Mouse (Mus musculus): Measurements from ENCODE around the gene Gstm5.

- TF ChIP-seq FLI1 (IDR thresholded peaks at IDR 0.05; ENCODE audit: low read length) (no peak), GATA1 (IDR thresholded peaks at IDR 0.05; ENCODE audit: borderline replicate concordance, low read length) (no peak)
These were observed 39.6 kb downstream of the Gstm5 start for GRCm38 (mm10) chr3:107935268-107935667.

Measured in megakaryocyte, embryonic 14.5 days (primary cell).